Mouse (Mus musculus) right cerebral cortex, postnatal 14 days (tissue): ENCODE results near the gene Wwtr1.

Experiments
- DNase-seq: peaks from one replicate; pipeline ENCODE4 v3.0.0; 2022

Gene Wwtr1

DNA sequence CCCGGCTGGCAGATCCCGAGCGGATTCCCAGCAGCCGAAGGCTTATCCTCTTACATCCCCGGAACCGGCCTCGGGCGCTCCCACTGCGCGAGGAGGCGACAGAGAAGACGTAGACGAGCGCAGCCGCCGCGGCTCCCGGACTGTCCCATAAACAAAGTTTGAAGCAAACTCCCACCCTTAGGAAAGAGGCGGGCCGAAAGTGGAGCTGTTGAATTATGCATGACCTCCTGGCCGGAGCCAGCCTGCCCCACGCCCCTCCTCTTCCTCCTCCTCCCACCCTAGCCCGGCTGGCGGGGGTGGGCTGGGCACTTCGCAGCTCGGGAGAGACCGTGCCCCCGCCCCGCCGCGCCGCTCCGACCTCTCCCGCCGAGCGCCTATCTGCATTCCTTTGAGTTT is at the start of gene Wwtr1:
Gene Wwtr1, minus strand, starts transcription at position 251 of the 396 bp plus-strand sequence.
- DNase-seq = peak; percentile 56

DNA sequence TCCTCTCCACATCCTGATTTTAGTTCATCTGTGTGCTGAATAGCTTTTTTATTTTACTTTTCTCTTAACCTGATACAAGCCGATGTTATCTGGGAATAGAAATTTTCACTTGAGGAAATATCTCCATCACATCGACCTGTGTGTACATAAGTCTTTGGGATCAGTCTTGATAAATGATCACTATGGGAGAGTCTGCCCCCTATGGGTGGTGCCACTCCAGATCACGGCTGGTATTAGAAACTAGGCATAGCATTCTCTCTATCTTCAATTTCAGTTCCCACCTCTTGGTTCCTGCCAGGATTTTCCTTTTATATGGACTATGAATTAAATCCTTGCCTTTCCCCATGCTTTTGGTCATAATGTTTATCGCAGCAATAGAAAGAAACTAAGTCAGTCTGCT is 44.0 kb upstream of the Wwtr1 start:
- DNase-seq = no peak

DNA sequence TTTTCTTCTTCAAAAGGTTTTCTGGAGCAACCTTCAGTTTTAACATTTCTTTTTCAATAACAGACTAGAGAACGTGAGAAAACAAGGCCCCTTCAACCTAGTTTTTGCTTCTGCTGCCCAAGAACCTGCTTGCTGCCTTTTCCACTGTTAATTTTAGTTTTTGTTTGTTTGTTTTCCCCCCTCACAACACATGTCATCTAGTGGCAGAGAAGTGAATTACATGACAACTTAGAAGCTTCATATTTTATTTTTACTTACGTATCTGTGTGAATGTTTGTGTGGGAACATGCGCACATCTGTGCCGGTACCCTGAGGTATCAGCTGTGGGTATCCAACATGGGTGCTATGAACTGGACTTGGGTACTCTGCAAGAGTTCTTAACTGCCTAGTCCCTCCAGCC is 39.9 kb upstream of the Wwtr1 start:
- DNase-seq = no peak

- no peak for DNase-seq
Observed at GRCm38 (mm10) chr3:57612430-57612997, 36.8 kb upstream of the Wwtr1 start.

DNA sequence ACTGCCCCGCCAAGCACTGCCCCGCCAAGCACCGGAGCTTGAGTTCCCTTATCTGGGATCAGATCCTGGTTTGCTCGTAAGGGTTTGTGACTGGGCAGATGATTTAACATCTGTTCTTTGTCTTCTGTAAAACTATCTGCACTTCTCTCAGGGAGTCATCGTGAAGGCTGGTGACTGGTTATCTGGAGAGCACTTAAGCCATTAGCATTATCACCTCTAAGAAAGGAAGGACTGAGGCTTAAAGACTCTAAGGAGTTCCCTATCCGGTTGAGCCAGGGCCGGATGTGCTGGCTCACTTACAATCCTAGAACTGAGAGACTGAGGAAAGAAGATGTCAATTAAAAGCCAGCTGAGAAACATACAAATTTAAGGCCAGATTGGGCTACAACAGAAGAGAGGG is 36.1 kb upstream of the Wwtr1 start:
- no peak for DNase-seq

DNA sequence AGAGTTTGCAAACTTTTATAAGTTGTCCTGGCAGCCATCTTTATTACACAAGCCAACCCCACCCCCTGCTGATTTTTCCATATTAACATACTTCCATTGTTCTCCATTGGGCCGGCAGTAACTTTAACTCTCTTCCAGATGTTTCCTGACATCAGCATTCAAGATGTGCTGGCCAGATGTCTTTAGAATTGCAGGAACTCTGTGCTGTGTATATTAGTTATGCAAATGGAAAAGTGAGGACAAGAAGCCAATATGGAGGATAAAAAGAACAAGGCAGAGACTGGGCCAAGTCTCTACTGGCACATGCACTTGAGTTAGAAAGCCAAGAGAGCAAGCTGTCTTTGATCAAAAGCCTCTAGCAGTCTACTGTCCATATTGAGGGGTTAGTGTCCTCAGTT is 28.9 kb upstream of the Wwtr1 start:
- no peak for DNase-seq

DNA sequence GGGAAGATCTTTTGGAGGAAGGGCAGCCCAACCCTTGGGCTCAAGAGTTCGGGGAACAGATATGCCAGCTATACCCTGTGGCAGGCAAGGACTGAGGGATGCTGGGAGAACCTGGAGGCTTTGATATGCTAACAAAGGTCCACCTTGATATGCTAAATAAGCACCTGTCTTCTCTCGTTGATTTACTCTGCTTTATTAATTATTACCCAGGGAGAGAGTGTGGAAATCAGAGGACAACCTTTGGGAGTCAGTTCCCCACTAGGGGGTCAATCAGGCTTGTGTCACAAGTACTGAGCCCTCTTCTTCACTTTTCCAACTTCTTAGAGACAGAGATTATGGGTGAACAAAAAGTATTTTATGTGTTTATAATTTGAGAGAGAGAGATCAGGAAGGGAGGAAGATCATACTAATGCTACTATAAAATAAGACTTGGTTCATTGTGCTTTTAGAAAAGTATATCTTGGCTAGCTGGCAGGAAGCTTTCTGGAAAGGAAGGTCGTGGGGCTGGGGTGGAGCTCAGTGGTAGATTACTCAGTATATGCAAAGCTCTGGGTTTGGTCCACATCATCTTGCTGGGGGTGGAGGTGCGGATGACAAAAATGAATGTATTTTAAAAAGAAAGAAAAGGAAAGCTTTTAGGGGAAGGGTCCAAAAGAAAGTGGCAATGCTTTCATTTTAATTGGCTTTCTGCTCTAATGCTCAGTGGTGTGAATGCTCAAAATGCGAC is 28.3 kb upstream of the Wwtr1 start:
- no peak for DNase-seq

GRCm38 (mm10) chr3:57602610-57603009 is 26.9 kb upstream of the Wwtr1 start:
- DNase-seq = no peak

DNA sequence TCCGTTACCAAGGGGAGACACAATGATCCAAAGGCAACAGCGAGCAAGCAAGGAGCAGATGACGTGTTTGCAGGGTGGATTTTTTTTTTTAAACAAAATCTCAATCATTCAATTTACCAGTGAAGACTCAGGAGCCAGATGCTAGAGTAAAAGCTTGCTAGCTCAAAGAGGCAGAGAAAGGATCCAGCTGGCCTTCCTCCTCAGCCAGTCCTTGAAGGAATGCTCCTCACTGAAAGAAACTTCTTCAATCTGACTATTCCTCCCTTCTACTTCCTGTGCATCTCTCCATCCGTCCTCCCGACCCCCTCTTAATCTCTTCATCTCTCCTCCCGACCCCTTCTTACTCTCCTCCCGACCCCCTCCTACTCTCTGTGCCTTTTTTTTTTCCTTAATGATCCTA is 20.9 kb upstream of the Wwtr1 start:
- no peak for DNase-seq

GRCm38 (mm10) chr3:57595506-57595905 is 19.8 kb upstream of the Wwtr1 start:
- DNase-seq = no peak

GRCm38 (mm10) chr3:57585967-57586366 is 10.3 kb upstream of the Wwtr1 start:
- no peak for DNase-seq

GRCm38 (mm10) chr3:57583533-57583932 is 7.8 kb upstream of the Wwtr1 start:
- no peak for DNase-seq

GRCm38 (mm10) chr3:57580426-57581195 is 4.9 kb upstream of the Wwtr1 start:
- no peak for DNase-seq

DNA sequence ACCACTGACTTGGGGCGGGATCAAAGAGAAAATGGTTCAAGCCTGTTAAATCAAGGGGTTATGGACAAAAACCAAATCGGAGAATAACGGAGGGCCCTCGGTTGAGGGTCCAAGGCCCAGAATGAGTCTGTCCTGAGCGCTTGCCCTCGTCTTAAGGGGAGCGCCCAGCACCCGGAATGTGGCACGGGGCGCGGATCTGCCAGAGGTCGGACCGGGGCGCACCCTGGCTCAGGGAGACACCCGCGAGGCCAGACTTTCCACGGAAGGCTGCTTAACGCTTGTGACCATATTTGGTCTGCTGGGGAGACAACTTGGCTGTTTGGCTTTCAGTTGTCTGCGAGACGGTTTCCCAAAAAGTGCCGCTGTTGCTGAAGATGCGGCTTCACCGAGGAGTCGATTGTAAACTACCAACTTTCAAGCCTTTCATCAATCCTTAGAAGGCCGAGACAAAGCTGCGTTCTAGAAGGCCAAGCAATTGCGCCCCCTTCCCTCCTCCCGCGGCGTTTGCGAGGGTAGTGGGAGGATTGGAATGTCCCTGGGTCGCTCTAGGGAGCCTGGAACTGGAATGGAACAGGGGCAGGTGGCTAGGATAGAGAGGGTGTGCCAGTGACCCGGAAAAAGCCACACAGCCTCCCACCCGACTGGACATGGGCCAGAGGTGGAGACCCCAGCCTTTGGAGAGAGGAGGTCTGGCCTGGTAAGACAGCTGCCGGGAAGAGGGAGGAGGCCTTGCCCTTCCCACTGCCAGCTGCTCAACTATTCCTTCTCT is 530 bp upstream of the Wwtr1 start:
- peak; percentile 13 for DNase-seq

DNA sequence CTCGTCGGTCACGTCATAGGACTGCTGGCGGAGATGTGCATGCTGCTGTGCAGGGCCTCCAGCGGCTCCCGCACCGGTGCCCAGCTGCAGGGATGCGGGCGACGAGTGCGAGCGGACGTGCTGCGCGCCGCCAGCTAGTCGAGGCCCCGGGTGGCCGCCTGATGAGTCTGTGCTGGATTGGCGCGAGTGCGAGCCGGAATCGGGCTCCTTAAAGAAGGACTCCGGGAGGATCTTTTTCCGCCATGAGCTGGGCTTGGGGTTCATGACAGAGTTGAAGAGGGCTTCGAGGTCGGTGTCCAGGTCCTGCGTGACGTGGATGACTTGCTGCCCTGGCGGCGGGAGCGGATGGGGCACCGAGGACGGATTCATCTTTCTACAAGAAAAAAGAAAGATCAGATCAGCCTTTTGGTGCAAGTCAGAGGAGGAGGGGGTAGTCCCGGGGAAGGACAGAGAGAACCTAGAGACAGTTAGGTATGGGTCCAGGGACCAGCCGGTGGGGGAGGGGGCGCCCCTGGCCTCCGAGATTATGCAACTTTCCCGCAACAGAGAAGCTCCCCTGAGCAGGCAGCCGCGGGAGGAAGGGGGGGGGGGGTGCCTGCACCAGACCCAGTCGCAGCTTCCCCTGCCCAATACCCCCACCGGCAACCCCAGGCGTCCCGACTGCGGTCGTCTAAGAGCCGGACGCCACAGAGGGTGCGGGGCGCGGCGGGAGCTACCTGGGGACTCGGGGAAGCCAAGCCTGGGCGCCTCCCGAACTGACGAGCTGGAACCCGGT is 638 bp downstream of the Wwtr1 start:
- DNase-seq = peak; percentile 41

GRCm38 (mm10) chr3:57573898-57574570 is 1.7 kb downstream of the Wwtr1 start:
- DNase-seq = no peak

- no peak for DNase-seq
Observed at GRCm38 (mm10) chr3:57572331-57572975, 3.3 kb downstream of the Wwtr1 start.

- DNase-seq = no peak
Observed at GRCm38 (mm10) chr3:57566655-57567054, 9.1 kb downstream of the Wwtr1 start.

- DNase-seq = no peak
Observed at GRCm38 (mm10) chr3:57563627-57564026, 12.1 kb downstream of the Wwtr1 start.

DNA sequence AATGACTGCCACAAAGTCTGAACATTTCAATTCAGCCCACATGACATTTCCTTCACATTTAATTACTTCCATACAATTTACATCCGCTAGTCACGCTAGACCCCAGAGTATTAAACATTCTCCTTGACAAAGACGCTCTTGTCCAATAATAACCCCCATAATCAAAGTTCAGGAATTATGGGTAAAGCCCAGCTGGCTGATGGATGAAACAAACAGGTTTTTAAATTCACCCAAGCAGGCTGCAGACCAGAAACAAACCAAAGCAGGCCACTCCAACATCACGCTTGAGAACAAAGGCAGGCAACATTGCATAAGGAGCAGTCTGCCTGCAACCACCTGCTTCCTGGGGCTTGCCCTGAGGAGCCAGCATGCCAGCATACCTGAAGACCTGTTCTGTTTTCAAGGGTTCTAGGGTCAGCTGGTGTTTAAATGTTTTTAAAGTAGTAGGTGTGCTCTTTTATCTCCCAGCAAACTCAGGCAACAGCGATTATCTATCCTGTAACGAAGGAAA is 12.7 kb downstream of the Wwtr1 start:
- no peak for DNase-seq

DNA sequence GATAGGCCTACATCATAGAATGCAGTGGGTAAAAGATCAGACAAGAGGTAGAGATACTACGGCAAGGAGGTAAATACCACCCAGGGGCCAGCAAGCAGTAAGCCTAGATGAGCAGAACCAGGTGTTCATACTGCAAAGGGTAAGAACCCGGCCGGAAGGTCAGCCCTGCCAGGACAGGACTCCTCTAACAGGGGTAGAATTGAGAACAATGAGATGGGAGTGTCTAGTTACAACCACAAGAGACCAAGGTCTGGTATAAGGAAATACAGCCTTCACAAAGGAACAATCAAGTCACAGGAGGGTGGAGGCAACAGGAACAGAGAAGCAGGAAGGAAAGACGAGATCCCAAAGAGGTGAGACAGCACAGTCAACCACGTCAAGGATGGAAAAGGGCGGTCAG is 16.9 kb downstream of the Wwtr1 start:
- DNase-seq = no peak
